Mouse (Mus musculus) B cell, adult 62 days (primary cell): ENCODE data around the gene Alg14. TPM values are rescaled to one million over a fixed set of nuclear protein-coding genes. Genes with fewer than 3 reads are reported as not detected.

ENCODE experiments used
- total RNA-seq: library from RNA; stranded (reverse); gene quantifications from 4 replicates; pipeline ENCODE4 v1.2.4, GENCODE M21; 2023

Alg14 gene
- 10.1 to 16.4 TPM (median 12.9 TPM) in 4 replicates for total RNA-seq

DNA sequence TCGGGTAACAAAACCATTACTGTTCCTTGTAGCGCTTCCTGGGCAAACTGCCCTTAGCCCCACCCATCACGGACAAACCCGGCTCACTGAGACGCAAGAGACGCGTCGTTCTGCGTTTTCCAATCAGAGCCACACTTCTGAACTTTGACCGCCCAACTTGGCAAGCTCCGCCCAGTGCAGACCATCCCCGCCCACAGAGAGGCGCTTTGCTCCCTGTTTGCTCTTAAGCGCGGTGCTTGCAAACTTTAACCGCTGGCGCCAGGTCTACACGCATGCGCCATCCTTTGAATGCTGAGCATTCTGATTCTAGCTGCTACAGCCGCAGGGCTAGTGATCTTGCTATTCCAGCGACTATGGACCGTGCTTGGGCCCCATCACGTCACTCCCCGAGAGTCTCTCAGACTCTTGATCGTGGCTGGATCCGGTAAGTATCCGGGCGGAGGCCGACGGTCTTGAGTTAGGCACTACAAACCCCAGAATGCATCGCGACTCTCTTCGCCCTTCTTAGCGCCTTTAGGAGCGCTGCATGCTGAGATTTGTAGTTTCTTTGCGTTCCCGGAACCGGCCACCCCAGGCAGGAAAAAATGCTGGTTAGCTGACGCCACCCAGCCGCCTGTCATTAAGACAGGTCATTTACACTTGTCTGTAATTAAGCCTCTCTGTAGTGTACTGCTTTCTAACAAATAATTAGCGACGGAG, at the start of gene Alg14:
Gene Alg14 (plus strand): TSS at position 214 of the 699 bp plus-strand sequence.

DNA sequence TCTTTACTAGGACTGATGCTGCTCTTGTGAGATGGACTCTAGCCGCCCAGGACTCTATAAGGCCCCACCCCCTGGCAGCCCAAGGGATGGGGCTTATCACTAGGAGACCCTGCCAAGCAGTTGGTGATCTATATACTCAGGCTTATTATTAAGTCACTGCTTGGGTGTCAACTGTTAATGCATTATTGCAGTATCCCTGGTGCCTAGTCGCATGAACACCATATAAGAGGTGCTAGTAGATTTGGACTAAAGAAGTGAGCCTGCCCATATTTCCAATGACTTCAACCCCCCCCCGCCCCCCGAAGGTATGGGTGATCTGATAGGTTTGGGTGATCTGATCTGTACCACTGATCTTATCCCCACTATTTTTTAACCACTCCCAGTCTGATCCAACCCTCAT, 8.6 kb upstream of the Alg14 start, which contains the start of gene Tmem56:
Gene Tmem56 (minus strand): TSS at position 101 of the 400 bp plus-strand sequence.

Other genes with a start within 250 kb of the Alg14 start
- gene Rwdd3, start 120.1 kb upstream of the Alg14 start, total RNA-seq = 10.4 to 17.3 TPM (median 13.7 TPM) in 4 replicates
- not detected in 4 replicates for gene Tmem56, start 8.7 kb upstream of the Alg14 start, total RNA-seq
- gene Cnn3, start 134.7 kb downstream of the Alg14 start, total RNA-seq = 123 to 139 TPM (median 134 TPM) in 4 replicates
- gene Slc44a3, start 240.6 kb downstream of the Alg14 start, total RNA-seq = not detected in 4 replicates